Mouse (Mus musculus) gastrocnemius, postnatal 4 days (tissue): ENCODE measurements around the gene Lime1. TPM values are rescaled to one million over a fixed set of nuclear protein-coding genes. Genes with fewer than 3 reads are reported as not detected.

ENCODE experiments used
- DNase-seq, 2 experiments: peaks; one replicate each; pipeline ENCODE4 v3.0.0; 2021 to 2022; ENCODE audit warnings: low spot score in 2 of 2, mixed read lengths in 2 of 2
- total RNA-seq, 2 experiments: library from RNA; stranded (reverse); gene quantifications; 2 replicates each; pipeline ENCODE4 v1.2.3; 2021

Gene Lime1
- total RNA-seq, 2 experiments from 2014 or later = 10.9 to 17.8 TPM

DNA sequence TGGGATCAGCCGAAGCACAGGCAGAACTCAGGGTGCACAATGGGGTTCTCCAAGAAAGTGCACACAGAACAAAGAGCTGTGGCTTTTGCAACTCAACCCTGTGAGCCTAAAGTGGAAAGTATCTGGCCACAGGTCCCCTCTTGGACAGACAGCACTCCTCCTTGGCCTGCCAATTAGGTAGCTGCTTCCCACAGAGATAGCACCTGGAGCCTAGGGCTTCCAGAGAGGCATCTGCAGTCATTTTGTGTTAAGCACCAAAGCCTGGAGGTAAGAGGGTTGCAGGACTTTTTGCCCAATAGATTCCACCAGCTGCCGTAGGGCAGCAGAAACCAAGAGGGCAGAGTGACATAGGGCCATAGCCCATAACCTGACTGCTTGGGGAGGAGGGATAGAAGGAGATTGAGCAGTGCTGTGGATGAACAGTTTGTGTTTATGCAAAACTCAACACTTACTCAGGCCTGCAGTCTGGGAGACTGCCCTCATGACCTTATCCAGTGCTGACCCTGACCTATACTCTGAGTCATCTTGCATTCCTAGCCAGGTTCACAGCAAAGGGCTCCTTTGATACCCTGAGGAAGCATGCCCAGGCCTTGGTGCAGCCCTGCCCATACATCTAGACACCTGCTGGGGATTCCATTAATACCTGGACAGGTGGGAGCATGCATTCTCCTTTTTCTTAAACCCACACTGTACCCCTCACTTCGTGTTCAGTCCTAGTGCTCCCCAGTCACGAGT lies 10.4 kb downstream of the Lime1 start:
- no peak for DNase-seq

- DNase-seq = no peak
Measured at GRCm38 (mm10) chr2:181391022-181391421, 11.1 kb downstream of the Lime1 start.

- no peak for DNase-seq
Measured at GRCm38 (mm10) chr2:181391541-181391940, 11.7 kb downstream of the Lime1 start.

DNA sequence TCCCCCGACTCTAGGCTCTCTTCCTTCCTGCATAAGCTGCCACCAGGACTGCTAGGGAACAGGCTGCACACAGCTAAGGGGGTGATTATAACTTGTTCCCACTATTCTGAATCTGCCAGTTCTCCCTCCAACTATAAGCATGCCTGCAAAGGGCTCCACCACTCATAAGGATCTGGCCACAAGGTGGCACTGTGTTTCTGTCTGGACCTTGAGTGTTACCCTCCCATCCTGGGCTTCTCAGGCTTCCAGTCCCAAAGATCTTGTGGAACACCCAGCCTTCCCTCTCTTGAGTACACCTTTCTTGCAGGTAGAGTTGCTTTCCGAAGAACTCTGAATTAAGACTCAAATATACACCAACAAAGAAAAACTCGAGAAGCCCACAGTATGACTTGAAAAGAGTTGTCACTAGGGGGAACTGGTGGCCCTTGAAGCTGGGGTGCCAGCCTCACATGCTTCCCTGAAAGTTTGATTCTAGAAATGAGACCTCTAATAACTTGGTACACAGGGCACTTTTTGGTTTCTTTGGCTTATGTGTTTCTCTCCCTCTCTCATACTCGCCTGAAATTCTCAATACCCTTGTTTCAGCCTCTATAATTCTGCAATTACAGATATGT lies 12.8 kb downstream of the Lime1 start:
- DNase-seq = peak; percentile 69 to 87

GRCm38 (mm10) chr2:181394086-181394485 lies 14.2 kb downstream of the Lime1 start:
- no peak for DNase-seq

- DNase-seq = no peak
Measured at GRCm38 (mm10) chr2:181397207-181397761, 17.4 kb downstream of the Lime1 start.

DNA sequence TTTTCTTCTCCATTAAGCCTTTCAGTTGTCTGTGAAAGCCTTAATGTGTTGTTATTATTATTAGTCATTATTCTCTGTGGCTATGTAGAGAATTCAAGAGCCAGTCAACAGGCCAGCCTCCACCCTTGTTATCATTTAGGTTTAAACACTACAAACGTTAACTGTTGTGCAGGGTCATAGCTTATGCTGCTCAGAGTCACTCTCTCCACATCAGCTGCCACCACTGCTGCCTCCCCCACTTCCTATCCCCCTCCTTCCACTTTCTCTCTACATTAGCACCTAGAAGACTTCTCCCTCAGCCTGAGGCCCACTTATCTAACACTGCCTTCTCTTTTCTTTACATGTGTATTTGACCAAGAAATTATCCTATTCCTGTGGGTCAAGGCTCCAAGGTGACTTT lies 21.6 kb downstream of the Lime1 start:
- no peak for DNase-seq

DNA sequence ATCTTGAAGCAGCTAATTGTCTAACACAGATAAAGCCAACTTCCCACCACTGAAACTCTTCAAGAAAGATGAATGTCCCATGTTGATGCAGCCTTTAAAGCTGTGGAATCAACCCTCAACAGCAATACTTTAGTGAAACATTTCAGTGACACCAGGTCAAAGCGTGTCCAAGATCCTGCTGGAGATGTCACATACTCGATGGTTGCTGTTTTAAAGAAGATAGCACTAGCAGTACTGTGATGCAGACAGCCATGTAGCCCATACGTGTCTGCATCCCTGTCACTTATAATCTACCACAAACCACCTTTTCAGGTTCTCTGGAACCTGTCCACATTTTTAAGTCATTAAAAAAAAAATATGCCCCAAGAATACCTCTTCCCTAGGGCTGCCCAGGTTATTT lies 23.8 kb downstream of the Lime1 start:
- no peak for DNase-seq

- DNase-seq = no peak
Measured at GRCm38 (mm10) chr2:181409643-181410042, 29.8 kb downstream of the Lime1 start.

DNA sequence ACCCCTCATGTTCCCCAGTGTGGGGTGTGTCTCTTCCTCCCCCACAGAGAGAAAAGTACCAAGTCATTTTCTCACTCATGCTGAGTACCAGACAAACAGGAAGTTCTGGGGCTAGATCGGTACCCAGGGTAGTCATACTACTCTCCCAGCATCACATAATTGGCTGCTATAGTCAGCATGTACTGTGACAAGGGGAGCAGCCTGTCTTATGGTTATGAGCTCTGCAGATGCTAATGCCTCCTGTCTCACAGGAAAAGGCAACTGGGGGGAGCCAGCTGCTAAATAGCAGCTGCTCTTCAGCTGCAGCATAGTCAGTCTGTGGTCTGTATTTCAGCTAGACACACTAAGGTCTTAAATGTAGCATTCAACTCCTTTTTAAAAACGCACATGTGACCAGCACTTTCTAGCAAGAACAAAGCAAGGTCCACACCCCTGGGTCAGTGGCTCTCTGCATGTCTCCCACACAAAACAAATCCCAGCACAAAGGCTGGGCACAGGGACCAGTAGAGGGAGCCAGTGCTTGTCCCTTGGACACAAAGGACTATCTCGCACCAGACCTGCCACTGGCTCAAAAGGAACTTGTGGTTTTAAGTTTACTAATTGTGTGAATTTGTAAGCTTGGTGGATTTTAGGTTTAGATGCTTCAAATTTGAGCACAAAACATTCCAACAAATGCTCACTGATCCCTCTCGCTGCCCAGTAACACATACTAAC lies 31.0 kb downstream of the Lime1 start:
- DNase-seq = peak; percentile 41 to 67

DNA sequence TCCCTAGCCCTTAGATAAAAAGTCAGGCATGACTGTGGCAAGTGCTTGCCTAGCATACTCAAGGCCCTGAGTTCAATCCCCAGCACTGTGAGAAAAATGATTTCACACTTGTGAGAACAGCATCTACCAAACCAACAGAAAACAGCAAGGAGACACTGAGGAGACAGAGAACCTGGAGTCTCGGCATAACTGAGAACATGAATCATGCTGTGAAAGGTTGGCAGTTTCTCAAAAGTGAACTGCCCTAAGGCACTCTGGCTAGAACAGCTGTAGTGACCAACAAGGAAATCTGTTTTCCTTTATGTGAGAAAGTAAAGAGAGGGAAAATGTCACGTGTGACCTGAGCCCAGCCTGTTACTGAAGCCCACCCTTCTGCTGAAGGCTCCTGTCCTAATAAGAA lies 33.3 kb downstream of the Lime1 start:
- DNase-seq = no peak

DNA sequence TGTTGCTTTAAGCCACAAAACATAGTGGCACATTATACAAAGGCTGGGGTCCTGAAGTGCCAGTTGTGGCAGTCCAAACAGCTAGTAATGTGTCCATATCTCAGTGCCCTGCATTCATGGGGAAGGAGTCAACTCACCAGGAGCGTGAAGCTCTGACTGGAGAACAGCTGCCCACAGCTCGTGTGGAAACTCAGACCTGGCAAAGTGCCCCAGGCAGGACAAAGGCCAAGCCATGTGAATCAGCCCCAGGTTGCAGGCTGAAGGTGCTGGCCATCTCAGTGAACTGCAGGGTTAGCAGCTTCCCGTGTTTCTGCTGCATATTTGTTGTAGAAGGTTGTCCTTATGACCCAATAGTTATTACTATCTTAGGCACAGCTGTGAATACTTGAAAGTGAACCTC lies 36.1 kb downstream of the Lime1 start:
- DNase-seq = peak in 1 of 2 experiments; percentile 46

GRCm38 (mm10) chr2:181419359-181419758 lies 39.5 kb downstream of the Lime1 start:
- DNase-seq = no peak

- no peak for DNase-seq
Measured at GRCm38 (mm10) chr2:181420426-181420825, 40.5 kb downstream of the Lime1 start.

GRCm38 (mm10) chr2:181420903-181421638 lies 41.2 kb downstream of the Lime1 start:
- DNase-seq = no peak

- no peak for DNase-seq
Measured at GRCm38 (mm10) chr2:181423834-181424233, 44.0 kb downstream of the Lime1 start.

Other genes starting within 250 kb of the Lime1 start
- not detected for gene Kcnq2, start 244.8 kb upstream of the Lime1 start, total RNA-seq
- 100 to 1,000 TPM; 639 to 677 TPM for gene Eef1a2, start 223.1 kb upstream of the Lime1 start, total RNA-seq
- gene Ppdpf, start 192.8 kb upstream of the Lime1 start, total RNA-seq = 10 to 100 TPM; 67.4 to 71.2 TPM
- under 1 TPM in 1 of 2 experiments, not detected in 1; 0.10 TPM for gene Ptk6, start 177.3 kb upstream of the Lime1 start, total RNA-seq
- not detected for gene Srms, start 166.9 kb upstream of the Lime1 start, total RNA-seq
- not detected for gene Fndc11, start 160.1 kb upstream of the Lime1 start, total RNA-seq
- gene Helz2, start 138.1 kb upstream of the Lime1 start, total RNA-seq = 1 to 10 TPM; 4.5 to 6.0 TPM
- gene Gmeb2, start 92.0 kb upstream of the Lime1 start, total RNA-seq = 10 to 100 TPM; 12.1 to 14.5 TPM
- gene Stmn3, start 65.6 kb upstream of the Lime1 start, total RNA-seq = under 1 TPM; 0.32 to 0.47 TPM
- gene Rtel1, start 60.3 kb upstream of the Lime1 start, total RNA-seq = 10 to 100 TPM; 37.0 to 40.9 TPM
- gene Zgpat, start 15.2 kb upstream of the Lime1 start, total RNA-seq = 10 to 100 TPM; 23.3 to 26.2 TPM
- gene Arfrp1, start 14.7 kb upstream of the Lime1 start, total RNA-seq = 10 to 100 TPM; 31.6 to 32.4 TPM
- 10 to 100 TPM; 10.1 to 12.0 TPM for gene Zbtb46, start 79.3 kb downstream of the Lime1 start, total RNA-seq
- not detected for gene Abhd16b, start 113.1 kb downstream of the Lime1 start, total RNA-seq
- 10 to 100 TPM; 86.8 to 93.0 TPM for gene Tpd52l2, start 117.1 kb downstream of the Lime1 start, total RNA-seq
- 10 to 100 TPM; 84.7 to 88.0 TPM for gene Dnajc5, start 140.4 kb downstream of the Lime1 start, total RNA-seq
- 10 to 100 TPM; 40.2 to 49.9 TPM for gene Uckl1, start 204.8 kb downstream of the Lime1 start, total RNA-seq
- gene Prpf6, start 211.8 kb downstream of the Lime1 start, total RNA-seq = 10 to 100 TPM; 41.9 to 43.9 TPM
- 10 to 100 TPM; 49.8 to 51.4 TPM for gene Zfp512b, start 212.7 kb downstream of the Lime1 start, total RNA-seq
- gene Samd10, start 219.1 kb downstream of the Lime1 start, total RNA-seq = 1 to 10 TPM; 1.7 to 1.9 TPM